10 mouse cellular contexts compared by ENCODE assay signal in genomic region chr6:103809986-103810341, GRCm38 (mm10).
DNase-seq lines count a peak whose midpoint lies in the region; ATAC-seq and TF ChIP-seq lines count a peak whose summit lies in the region.
"Had no signal": no experiment of that assay in that cellular context is flagged by ENCODE, and none has a peak within 500 bp of the region (broad histone marks: within the 10 kb centered on the region; RNA-seq: fewer than 3 reads in every experiment).

No protein-coding gene starts in this region.

- DNase-seq in heart, embryonic 10.5 days (ENCODE audit: low spot score), result no peak
- no peak for DNase-seq in heart, postnatal 4 days
- DNase-seq in lung, embryonic 14.5 days, result no peak
- no peak for DNase-seq in lung, postnatal 14 days
- no peak for DNase-seq in thymus, postnatal 36 days
- no peak for DNase-seq in B cell, adult 2 months
- DNase-seq: kidney, postnatal 10 days; lung, adult 2 months had no signal

- H3K4me2 ChIP-seq in lung, embryonic 14.5 days, result peak overlapping the region; percentile 40
- peak overlapping the region; percentile 41 for H3K4me2 ChIP-seq in hindbrain, embryonic 16.5 days (ENCODE audit: low read length)
- peak overlapping the region; percentile 54 for H3K4me2 ChIP-seq in neural tube, embryonic 13.5 days

- WGBS in heart, embryonic 10.5 days, result 14% methylated on average over 7 of the region's 7 CpGs
- WGBS in lung, embryonic 14.5 days, result 9% methylated on average over 7 of the region's 7 CpGs
- WGBS in hindbrain, embryonic 16.5 days, result 3% methylated on average over 7 of the region's 7 CpGs
- 5% methylated on average over 7 of the region's 7 CpGs for WGBS in neural tube, embryonic 13.5 days

- H3K4me3 ChIP-seq in heart, embryonic 10.5 days, result peak overlapping the region; percentile 29
- no peak overlapping the region for H3K4me3 ChIP-seq in lung, embryonic 14.5 days (ENCODE audit: low read depth, low read length)
- peak overlapping the region; percentile 17 for H3K4me3 ChIP-seq in hindbrain, embryonic 16.5 days (ENCODE audit: low read length)
- H3K4me3 ChIP-seq in neural tube, embryonic 13.5 days, result peak overlapping the region; percentile 23

- H3K9ac ChIP-seq in lung, embryonic 14.5 days, result no peak overlapping the region
- peak overlapping the region; percentile 19; the same call in 1 of the 2 replicates for H3K9ac ChIP-seq in hindbrain, embryonic 16.5 days (ENCODE audit: low read depth, low read length)
- H3K9ac ChIP-seq in neural tube, embryonic 13.5 days, result peak overlapping the region; percentile 22; the same call in 1 of the 2 replicates

- H3K4me1 ChIP-seq in heart, embryonic 10.5 days, result no peaks in the 10 kb centered on the region
- no peaks in the 10 kb centered on the region for H3K4me1 ChIP-seq in lung, embryonic 14.5 days (ENCODE audit: insufficient read depth)
- peaks cover 15% of the 10 kb centered on the region for H3K4me1 ChIP-seq in hindbrain, embryonic 16.5 days (ENCODE audit: control insufficient read depth, insufficient read depth, low read depth, low read length)
- peaks cover 19% of the 10 kb centered on the region for H3K4me1 ChIP-seq in neural tube, embryonic 13.5 days (replicated peaks)

- no peaks in the 10 kb centered on the region for H3K36me3 ChIP-seq in heart, embryonic 10.5 days
- H3K36me3 ChIP-seq in lung, embryonic 14.5 days (ENCODE audit: insufficient read depth), result no peaks in the 10 kb centered on the region
- no peaks in the 10 kb centered on the region for H3K36me3 ChIP-seq in hindbrain, embryonic 16.5 days (ENCODE audit: control insufficient read depth, insufficient read depth, low read length)
- H3K36me3 ChIP-seq in neural tube, embryonic 13.5 days, result no peaks in the 10 kb centered on the region

- no peak for ATAC-seq in lung, embryonic 14.5 days (ENCODE audit: insufficient read depth)
- peak; percentile 72 for ATAC-seq in hindbrain, embryonic 16.5 days
- ATAC-seq in neural tube, embryonic 13.5 days (ENCODE audit: low read depth), result peak; percentile 74

- TF ChIP-seq CTCF in lung, embryonic 14.5 days (IDR thresholded peaks at IDR 0.05; ENCODE audit: low read depth), result no peak

- peaks cover 9% of the 10 kb centered on the region; the same call in 1 of the 2 replicates for H3K27me3 ChIP-seq in heart, embryonic 10.5 days (ENCODE audit: insufficient read depth, poor library complexity, severe bottlenecking)
- no peaks in the 10 kb centered on the region for H3K27me3 ChIP-seq in lung, embryonic 14.5 days (ENCODE audit: insufficient read depth, low read length)
- no peaks in the 10 kb centered on the region; the same call in 1 of the 2 replicates for H3K27me3 ChIP-seq in hindbrain, embryonic 16.5 days (replicated peaks; ENCODE audit: control insufficient read depth, insufficient read depth, low read length)
- H3K27me3 ChIP-seq in neural tube, embryonic 13.5 days, result peaks cover 44% of the 10 kb centered on the region

- H3K27ac ChIP-seq in heart, embryonic 10.5 days, result no peak overlapping the region
- H3K27ac ChIP-seq in lung, embryonic 14.5 days (ENCODE audit: low read depth), result no peak overlapping the region
- H3K27ac ChIP-seq in hindbrain, embryonic 16.5 days (ENCODE audit: low read depth, low read length), result peak overlapping the region; percentile 41; the same call in 1 of the 2 replicates
- peak overlapping the region; percentile 52 for H3K27ac ChIP-seq in neural tube, embryonic 13.5 days (replicated peaks)

- no peaks in the 10 kb centered on the region for H3K9me3 ChIP-seq in heart, embryonic 10.5 days
- no peaks in the 10 kb centered on the region for H3K9me3 ChIP-seq in lung, embryonic 14.5 days (ENCODE audit: low read depth, low read length)
- no peaks in the 10 kb centered on the region for H3K9me3 ChIP-seq in hindbrain, embryonic 16.5 days (ENCODE audit: control insufficient read depth, low read length)
- no peaks in the 10 kb centered on the region for H3K9me3 ChIP-seq in neural tube, embryonic 13.5 days

Comparison
In these comparisons a context has a peak if more than half of its experiments do, and no peak if none do; other contexts are left out.
1. H3K27ac ChIP-seq: peak in hindbrain, embryonic 16.5 days (single experiment) and neural tube, embryonic 13.5 days (single experiment); none in heart, embryonic 10.5 days (single experiment) and lung, embryonic 14.5 days (single experiment).
2. Peak in every context shown above with its lines, with median percentiles within 50 percentile points of each other: H3K4me2 ChIP-seq.